11 mouse cellular contexts compared by ENCODE assay signal in the genomic region with DNA sequence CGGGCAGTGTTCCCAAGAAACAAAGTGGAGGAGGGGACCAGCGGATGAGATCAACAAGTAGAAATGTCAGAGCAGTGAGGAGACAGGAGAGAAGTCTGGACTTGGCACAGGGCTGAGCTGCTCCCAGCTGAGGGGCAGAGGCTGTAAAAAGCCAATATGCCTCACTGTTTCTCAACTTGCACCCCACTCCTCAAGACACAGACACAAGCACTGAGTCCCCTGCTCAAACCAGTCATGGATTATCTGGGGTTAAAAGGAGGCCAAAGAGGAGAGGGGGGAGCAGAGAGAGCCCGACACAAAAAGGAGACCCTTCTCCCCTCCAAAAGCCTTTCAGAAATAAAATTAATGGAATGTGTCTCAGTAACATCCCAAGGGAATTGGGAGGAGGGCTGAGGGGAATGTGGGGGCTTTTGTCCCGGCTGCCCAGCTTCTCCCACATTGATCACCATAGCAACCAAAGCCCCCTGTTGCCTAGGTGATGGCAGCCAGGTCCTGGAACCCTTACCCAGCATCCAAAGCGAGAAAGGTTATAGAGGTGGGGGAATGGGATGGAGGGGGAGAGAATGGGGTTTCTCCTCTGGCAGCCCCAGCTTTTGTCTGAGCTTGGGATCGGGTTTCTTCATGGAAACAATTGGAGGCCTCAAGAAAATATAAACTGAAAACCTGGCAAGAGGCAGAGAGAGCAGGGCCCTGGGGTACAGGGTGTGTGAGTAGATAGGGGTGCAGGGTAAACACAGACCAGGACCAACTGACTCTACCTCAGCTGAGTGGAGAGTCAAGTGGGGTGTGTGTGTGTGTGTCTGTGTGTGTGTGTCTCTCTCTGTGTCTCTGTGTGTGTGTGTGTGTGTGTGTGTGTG. TPM values are rescaled to one million over a fixed set of nuclear protein-coding genes. Genes with fewer than 3 reads are reported as not detected.
DNase-seq lines count a peak whose midpoint lies in the region; ATAC-seq and TF ChIP-seq lines count a peak whose summit lies in the region.
"Had no signal": no experiment of that assay in that cellular context is flagged by ENCODE, and none has a peak within 500 bp of the region (broad histone marks: within the 10 kb centered on the region; RNA-seq: fewer than 3 reads in every experiment).

No protein-coding gene starts in this region.

- peaks cover 13% of the 10 kb centered on the region; the same call in 1 of the 2 replicates for H3K36me3 ChIP-seq in kidney, embryonic 14.5 days (ENCODE audit: control insufficient read depth, insufficient read depth, low read length)
- peaks cover 15% of the 10 kb centered on the region for H3K36me3 ChIP-seq in embryonic facial prominence, embryonic 13.5 days
- H3K36me3 ChIP-seq in hindbrain, postnatal 0 days (ENCODE audit: insufficient read depth, low read length) = no peaks in the 10 kb centered on the region
- H3K36me3 ChIP-seq in neural tube, embryonic 13.5 days = peaks cover 9% of the 10 kb centered on the region

- H3K4me2 ChIP-seq in kidney, embryonic 14.5 days (replicated peaks; ENCODE audit: low read depth, low read length) = no peak overlapping the region
- H3K4me2 ChIP-seq in embryonic facial prominence, embryonic 13.5 days = peak overlapping the region; percentile 22
- H3K4me2 ChIP-seq in hindbrain, postnatal 0 days (ENCODE audit: low read depth, low read length) = no peak overlapping the region; the same call in none of the 2 replicates
- peak overlapping the region; percentile 43 for H3K4me2 ChIP-seq in neural tube, embryonic 13.5 days
- H3K4me2 ChIP-seq: heart, embryonic 12.5 days had no signal

- H3K9ac ChIP-seq in kidney, embryonic 14.5 days (ENCODE audit: low read depth, low read length) = 0 out of 2 replicates have a peak overlapping the region, but pooled peaks have one; percentile 12
- H3K9ac ChIP-seq in embryonic facial prominence, embryonic 13.5 days = peak overlapping the region; percentile 17; the same call in 1 of the 2 replicates
- peak overlapping the region; percentile 21; the same call in 1 of the 2 replicates for H3K9ac ChIP-seq in hindbrain, postnatal 0 days (replicated peaks; ENCODE audit: low read length)
- H3K9ac ChIP-seq in neural tube, embryonic 13.5 days = peak overlapping the region; percentile 60
- H3K9ac ChIP-seq: heart, embryonic 12.5 days had no signal

- DNase-seq in kidney, postnatal 25 days = no peak
- peak; percentile 83 for DNase-seq in hindbrain, postnatal 0 days (ENCODE audit: low spot score)
- no peak for DNase-seq in layer of hippocampus, postnatal 10 days (ENCODE audit: low spot score in 2 of 2)
- no peak for DNase-seq in spleen, postnatal 14 days (ENCODE audit: low spot score in 2 of 2)
- no peak for DNase-seq in testis, postnatal 14 days (ENCODE audit: low spot score)
- DNase-seq: cerebellum, postnatal 36 days had no signal

- ATAC-seq in kidney, embryonic 14.5 days (ENCODE audit: low FRiP score, low TSS enrichment) = peak; percentile 36; the same call in 1 of the 2 replicates
- 0 out of 2 replicates have a peak, but pooled peaks have one; percentile 28 for ATAC-seq in embryonic facial prominence, embryonic 13.5 days (ENCODE audit: insufficient number of reproducible peaks, insufficient read depth, low FRiP score, low TSS enrichment, low read depth)
- ATAC-seq in hindbrain, postnatal 0 days = peak; percentile 77
- peak; percentile 80 for ATAC-seq in neural tube, embryonic 13.5 days (ENCODE audit: low read depth)

- H3K4me1 ChIP-seq in kidney, embryonic 14.5 days (ENCODE audit: control insufficient read depth, insufficient read depth, low read length) = peaks cover 29% of the 10 kb centered on the region
- H3K4me1 ChIP-seq in embryonic facial prominence, embryonic 13.5 days = peaks cover 67% of the 10 kb centered on the region
- peaks cover 43% of the 10 kb centered on the region for H3K4me1 ChIP-seq in hindbrain, postnatal 0 days (ENCODE audit: insufficient read depth, low read length)
- H3K4me1 ChIP-seq in neural tube, embryonic 13.5 days (replicated peaks) = peaks cover 96% of the 10 kb centered on the region

- WGBS in kidney, embryonic 14.5 days = 30% methylated on average over 6 of the region's 6 CpGs
- WGBS in embryonic facial prominence, embryonic 13.5 days = 25% methylated on average over 6 of the region's 6 CpGs
- 6% methylated on average over 6 of the region's 6 CpGs for WGBS in hindbrain, postnatal 0 days
- 10% methylated on average over 6 of the region's 6 CpGs for WGBS in neural tube, embryonic 13.5 days

- no peak for TF ChIP-seq CTCF in hindbrain, postnatal 0 days (IDR thresholded peaks at IDR 0.05; ENCODE audit: low read depth)

- peak overlapping the region; percentile 55 for H3K27ac ChIP-seq in kidney, embryonic 14.5 days (ENCODE audit: low read depth, low read length)
- peak overlapping the region; percentile 83 for H3K27ac ChIP-seq in embryonic facial prominence, embryonic 13.5 days
- H3K27ac ChIP-seq in hindbrain, postnatal 0 days = peak overlapping the region; percentile 71
- peak overlapping the region; percentile 93 for H3K27ac ChIP-seq in neural tube, embryonic 13.5 days (replicated peaks)

- no peaks in the 10 kb centered on the region for H3K27me3 ChIP-seq in kidney, embryonic 14.5 days (ENCODE audit: control insufficient read depth, insufficient read depth, low read length)
- H3K27me3 ChIP-seq in embryonic facial prominence, embryonic 13.5 days = no peaks in the 10 kb centered on the region
- H3K27me3 ChIP-seq in hindbrain, postnatal 0 days (ENCODE audit: insufficient read depth, low read length) = no peaks in the 10 kb centered on the region
- no peaks in the 10 kb centered on the region for H3K27me3 ChIP-seq in neural tube, embryonic 13.5 days
- H3K27me3 ChIP-seq: heart, embryonic 12.5 days had no signal

- no peaks in the 10 kb centered on the region for H3K9me3 ChIP-seq in kidney, embryonic 14.5 days (ENCODE audit: control insufficient read depth, low read length)
- no peaks in the 10 kb centered on the region for H3K9me3 ChIP-seq in embryonic facial prominence, embryonic 13.5 days
- H3K9me3 ChIP-seq in hindbrain, postnatal 0 days (ENCODE audit: low read length) = no peaks in the 10 kb centered on the region
- H3K9me3 ChIP-seq in neural tube, embryonic 13.5 days = no peaks in the 10 kb centered on the region
- H3K9me3 ChIP-seq: heart, embryonic 12.5 days had no signal

- H3K4me3 ChIP-seq in kidney, embryonic 14.5 days (ENCODE audit: low read length) = no peak overlapping the region
- no peak overlapping the region for H3K4me3 ChIP-seq in embryonic facial prominence, embryonic 13.5 days
- no peak overlapping the region for H3K4me3 ChIP-seq in hindbrain, postnatal 0 days (ENCODE audit: low read length)
- peak overlapping the region; percentile 6 for H3K4me3 ChIP-seq in neural tube, embryonic 13.5 days
- H3K4me3 ChIP-seq: heart, embryonic 12.5 days had no signal

RNA-seq across cellular contexts. Expression of a gene that starts 11.4 kb away (rescaled TPM):
- 18.2 and 19.0 TPM in 2 replicates for polyA plus RNA-seq in kidney, embryonic 14.5 days (2014; fragmentation: Nextera tagmentation; extraction: Ambion mirVana)
- polyA plus RNA-seq in embryonic facial prominence, embryonic 13.5 days (2015; fragmentation: Nextera tagmentation; extraction: Ambion mirVana) = 22.1 and 25.2 TPM in 2 replicates
- total RNA-seq in hindbrain, postnatal 0 days (2014; rRNA removed) = 86.6 and 117 TPM in 2 replicates
- polyA plus RNA-seq in hindbrain, postnatal 0 days (2015; fragmentation: Nextera tagmentation; extraction: Ambion mirVana) = 33.0 and 36.5 TPM in 2 replicates
- polyA plus RNA-seq in neural tube, embryonic 13.5 days (2015; fragmentation: Nextera tagmentation; extraction: Ambion mirVana) = 46.8 and 50.5 TPM in 2 replicates
- 10 to 100 TPM; 32.3 to 33.0 TPM for total RNA-seq in layer of hippocampus, postnatal 10 days (2021)

RNA-seq across cellular contexts. Expression of a gene that starts 40.5 kb away (rescaled TPM):
- not detected in 2 replicates for polyA plus RNA-seq in kidney, embryonic 14.5 days (2014; fragmentation: Nextera tagmentation; extraction: Ambion mirVana)
- 0.66 and 1.5 TPM in 2 replicates for polyA plus RNA-seq in embryonic facial prominence, embryonic 13.5 days (2015; fragmentation: Nextera tagmentation; extraction: Ambion mirVana)
- total RNA-seq in hindbrain, postnatal 0 days (2014; rRNA removed) = 13.3 and 17.3 TPM in 2 replicates
- polyA plus RNA-seq in hindbrain, postnatal 0 days (2015; fragmentation: Nextera tagmentation; extraction: Ambion mirVana) = 2.3 and 2.4 TPM in 2 replicates
- 10.4 and 10.8 TPM in 2 replicates for polyA plus RNA-seq in neural tube, embryonic 13.5 days (2015; fragmentation: Nextera tagmentation; extraction: Ambion mirVana)
- 1 to 10 TPM; 1.8 TPM for total RNA-seq in layer of hippocampus, postnatal 10 days (2021)
- total RNA-seq: megakaryocyte, adult 5-6 weeks had no signal
- polyA plus RNA-seq: heart, embryonic 12.5 days had no signal

Comparison
In these comparisons a context has a peak if more than half of its experiments do, and no peak if none do; other contexts are left out.
1. ATAC-seq: peak in every context shown above with its lines; median percentile 80 in neural tube, embryonic 13.5 days; 77 in hindbrain, postnatal 0 days; 36 in kidney, embryonic 14.5 days; 28 in embryonic facial prominence, embryonic 13.5 days.
2. H3K4me2 ChIP-seq: peak in embryonic facial prominence, embryonic 13.5 days (single experiment) and neural tube, embryonic 13.5 days (single experiment); none in kidney, embryonic 14.5 days (single experiment) and hindbrain, postnatal 0 days (single experiment).
3. Peak in every context shown above with its lines, with median percentiles within 50 percentile points of each other: H3K27ac ChIP-seq and H3K9ac ChIP-seq.